28 mouse cellular contexts compared by ENCODE assay signal in genomic region chr15:79353690-79354305, GRCm38 (mm10).
"Had no signal": no experiment of that assay in that cellular context is flagged by ENCODE, and none has a peak within 500 bp of the region (broad histone marks: within the 10 kb centered on the region; RNA-seq: fewer than 3 reads in every experiment).

No protein-coding gene starts in this region.

- H3K27ac ChIP-seq: embryonic facial prominence, embryonic 10.5 days; embryonic facial prominence, embryonic 12.5 days; embryonic facial prominence, embryonic 13.5 days; embryonic facial prominence, embryonic 15.5 days; forebrain, embryonic 10.5 days; forebrain, embryonic 12.5 days; forebrain, embryonic 13.5 days; forebrain, embryonic 15.5 days; gastrocnemius, adult 2 months; heart, adult 2 months had no signal

- H3K9me3 ChIP-seq: embryonic facial prominence, embryonic 10.5 days; embryonic facial prominence, embryonic 12.5 days; embryonic facial prominence, embryonic 13.5 days; embryonic facial prominence, embryonic 15.5 days; forebrain, embryonic 10.5 days; forebrain, embryonic 12.5 days; forebrain, embryonic 13.5 days; forebrain, embryonic 15.5 days had no signal

- H3K4me3 ChIP-seq: embryonic facial prominence, embryonic 10.5 days; embryonic facial prominence, embryonic 12.5 days; embryonic facial prominence, embryonic 13.5 days; embryonic facial prominence, embryonic 15.5 days; erythroblast, embryonic 14.5 days; forebrain, embryonic 10.5 days; forebrain, embryonic 12.5 days; forebrain, embryonic 13.5 days; forebrain, embryonic 15.5 days; gastrocnemius, adult 2 months; heart, adult 2 months had no signal

- ATAC-seq: forebrain, embryonic 13.5 days; forebrain, embryonic 14.5 days; forebrain, embryonic 15.5 days; forebrain, embryonic 16.5 days; forebrain, postnatal 0 days had no signal

- H3K36me3 ChIP-seq: embryonic facial prominence, embryonic 10.5 days; embryonic facial prominence, embryonic 12.5 days; embryonic facial prominence, embryonic 13.5 days; embryonic facial prominence, embryonic 15.5 days; forebrain, embryonic 10.5 days; forebrain, embryonic 12.5 days; forebrain, embryonic 15.5 days had no signal

- H3K9ac ChIP-seq: embryonic facial prominence, embryonic 12.5 days; embryonic facial prominence, embryonic 13.5 days; embryonic facial prominence, embryonic 15.5 days; forebrain, embryonic 12.5 days; forebrain, embryonic 13.5 days; forebrain, embryonic 15.5 days; forebrain, postnatal 0 days had no signal

- DNase-seq: cerebellum, adult 2 months; cerebellum, adult 8-10 months; cerebellum, adult 9-10 months; cerebellum, adult 9-11 months; cerebellum, postnatal 10 days; cerebellum, postnatal 14 days; cerebellum, postnatal 25 days; cerebellum, postnatal 36 days; embryo, embryonic 11 days; forebrain, postnatal 0 days; gastrocnemius, adult 2 months; gastrocnemius, postnatal 10 days; gastrocnemius, postnatal 14 days; gastrocnemius, postnatal 25 days; gastrocnemius, postnatal 36 days; heart, adult 18-20 months; heart, adult 2 months had no signal

- H3K27me3 ChIP-seq: embryonic facial prominence, embryonic 15.5 days had no signal

- H3K4me2 ChIP-seq: embryonic facial prominence, embryonic 12.5 days; embryonic facial prominence, embryonic 13.5 days; embryonic facial prominence, embryonic 15.5 days; forebrain, embryonic 12.5 days; forebrain, embryonic 13.5 days; forebrain, embryonic 15.5 days had no signal
